Mouse (Mus musculus) stomach, embryonic 16.5 days (tissue): ENCODE results near the gene Tial1. TPM values are rescaled to one million over a fixed set of nuclear protein-coding genes. Genes with fewer than 3 reads are reported as not detected.
A peak's percentile ranks its signal among the peaks of the same experiment; 100 is the strongest.

Source experiments
- ATAC-seq: fragments of 200-750 bp; cut with Nextera tagmentation; 2 replicates; pipeline ENCODE4 v1.8.0; 2017; ENCODE audit warnings: moderate number of reproducible peaks, moderate TSS enrichment; ENCODE audit not compliant: insufficient read depth, low FRiP score
- H3K27ac ChIP-seq: fragments of 300-500 bp; sonication (generic); 2 replicates; pipeline ENCODE4 v1.5.1; 2014; ENCODE audit warnings: low read length
- H3K27me3 ChIP-seq: fragments of 300-500 bp; sonication (generic); 2 replicates; pipeline ENCODE4 v1.6.1; 2014; ENCODE audit warnings: low read length, control low read depth, mixed read lengths; ENCODE audit not compliant: control insufficient read depth, insufficient read depth
- H3K36me3 ChIP-seq: fragments of 300-500 bp; sonication (generic); 2 replicates; pipeline ENCODE4 v1.6.1; 2014; ENCODE audit warnings: low read length; ENCODE audit not compliant: control insufficient read depth, insufficient read depth
- H3K4me1 ChIP-seq: fragments of 300-500 bp; sonication (generic); 2 replicates; pipeline ENCODE4 v1.6.1; 2014; ENCODE audit warnings: low read length, control low read depth, mixed read lengths; ENCODE audit not compliant: control insufficient read depth, insufficient read depth
- H3K4me2 ChIP-seq: fragments of 300-500 bp; sonication (generic); 2 replicates; pipeline ENCODE4 v1.6.1; 2014; ENCODE audit warnings: low read depth, low read length, mixed read lengths
- H3K4me3 ChIP-seq: fragments of 300-500 bp; sonication (generic); replicated peaks from 2 replicates; pipeline ENCODE4 v1.5.1; 2014; ENCODE audit warnings: mild to moderate bottlenecking, low read length
- H3K9ac ChIP-seq: fragments of 300-500 bp; sonication (generic); 2 replicates; pipeline ENCODE4 v1.6.1; 2014; ENCODE audit warnings: low read length
- H3K9me3 ChIP-seq: fragments of 300-500 bp; sonication (generic); replicated peaks from 2 replicates; pipeline ENCODE4 v1.6.1; 2016; ENCODE audit warnings: low read length, control low read depth; ENCODE audit not compliant: control insufficient read depth
- whole genome bisulfite sequencing: fragments of 180-500 bp; shearing (Covaris S2); extraction: QIAGEN DNeasy Blood & Tissue Kit; methylation state at CpG from one replicate; pipeline ENCODE4 v1.1.7; 2014; 5-methylcytosine and 5-hydroxymethylcytosine counted together
- polyA plus RNA-seq: library from polyadenylated mRNA; unstranded; fragments of >200 nt; fragmentation: Nextera tagmentation; extraction: Ambion mirVana; gene quantifications from 2 replicates; pipeline ENCODE4 v1.2.1, GENCODE M21; 2015

Gene Tial1
- polyA plus RNA-seq, 1 experiment from 2014 or later = 24.4 TPM

DNA sequence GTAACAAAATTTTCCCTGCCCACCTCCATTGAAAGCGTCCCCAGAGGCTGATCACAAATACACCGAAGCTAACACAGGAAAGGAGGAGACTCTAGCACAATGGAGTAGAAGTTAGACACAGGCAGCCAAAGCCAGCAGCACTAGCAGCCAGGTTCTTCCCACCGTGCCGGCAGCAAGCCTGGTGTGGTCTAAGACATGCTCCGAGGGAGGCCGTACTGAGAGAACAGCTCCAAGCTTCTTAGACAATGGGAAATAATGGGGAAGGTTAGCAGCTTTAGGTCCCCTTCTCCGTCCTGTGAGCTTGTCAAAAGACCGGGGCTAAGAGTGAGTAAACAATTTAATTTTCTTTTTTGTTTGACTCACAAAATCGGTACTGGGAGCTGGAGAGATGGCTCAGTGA, 41.8 kb downstream of the Tial1 start:
- no peaks in the 10 kb centered on the region for H3K36me3 ChIP-seq
- H3K4me2 ChIP-seq = no peak overlapping the region
- peaks cover 7% of the 10 kb centered on the region for H3K4me1 ChIP-seq
- H3K9me3 ChIP-seq = no peaks in the 10 kb centered on the region
- no peak overlapping the region for H3K9ac ChIP-seq
- no peak for ATAC-seq
- no peak overlapping the region for H3K27ac ChIP-seq
- peaks cover 40% of the 10 kb centered on the region for H3K27me3 ChIP-seq
- 20% methylated on average over 9 of the region's 9 CpGs for WGBS
- no peak overlapping the region for H3K4me3 ChIP-seq

DNA sequence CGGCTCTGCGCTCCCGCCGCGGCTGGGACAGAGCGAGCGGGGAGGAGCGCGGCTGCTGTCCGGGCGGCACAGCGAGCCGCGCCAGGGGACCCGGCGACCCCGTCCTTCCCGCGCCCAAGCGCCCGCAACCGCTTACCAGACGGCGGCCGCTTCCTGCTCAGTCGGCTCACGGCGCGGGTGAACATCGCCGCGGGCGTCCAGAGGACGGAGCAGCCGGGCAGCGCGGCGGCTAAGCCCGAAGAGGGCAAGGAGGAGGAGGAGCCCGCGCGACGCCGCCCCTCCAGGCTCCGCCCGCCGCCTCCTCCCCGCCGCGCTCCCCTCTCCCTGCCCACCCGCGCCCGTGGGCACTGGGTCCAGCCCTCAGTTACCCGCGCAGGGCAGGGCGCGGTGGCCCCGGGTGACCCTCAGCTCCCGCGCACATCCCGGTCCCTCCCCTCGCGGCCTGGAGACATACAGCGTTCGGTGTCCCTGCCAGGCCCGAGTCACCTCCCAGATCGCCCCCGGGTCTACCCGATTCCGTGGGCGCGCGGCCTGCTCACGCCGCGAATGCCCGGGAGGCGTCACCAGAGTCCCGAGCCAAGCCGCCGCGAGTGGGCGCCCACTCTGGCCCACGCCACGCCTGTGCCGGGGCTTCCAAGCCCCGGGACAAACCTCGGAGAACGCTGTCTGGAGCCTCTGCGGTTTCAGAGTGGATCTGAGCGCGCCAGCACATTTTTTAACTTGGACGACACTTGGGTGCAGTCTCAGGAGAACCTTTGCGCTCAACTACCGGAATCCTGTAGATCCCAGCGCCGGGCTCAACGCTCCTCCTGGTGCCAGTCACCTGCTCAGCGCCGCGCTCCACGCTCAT, 43.4 kb downstream of the Tial1 start, which contains the start of gene Rgs10:
TSS of gene Rgs10 (minus strand) at position 829 of the 850 bp plus-strand sequence.
- peak within 1 kb of the TSS; percentile 71 for H3K4me3 ChIP-seq
- peaks cover 40% of the 10 kb centered on the region for H3K27me3 ChIP-seq
- peak within 1 kb of the TSS; percentile 74 for H3K9ac ChIP-seq
- H3K27ac ChIP-seq = no peak within 1 kb of the TSS
- peak within 1 kb of the TSS; percentile 99 for H3K4me2 ChIP-seq
- H3K9me3 ChIP-seq = no peaks in the 10 kb centered on the region
- WGBS = under 1% methylated on average over 95 of the region's 102 CpGs
- H3K36me3 ChIP-seq = no peaks in the 10 kb centered on the region
- H3K4me1 ChIP-seq = peaks cover 7% of the 10 kb centered on the region
- ATAC-seq = peak; percentile 86

DNA sequence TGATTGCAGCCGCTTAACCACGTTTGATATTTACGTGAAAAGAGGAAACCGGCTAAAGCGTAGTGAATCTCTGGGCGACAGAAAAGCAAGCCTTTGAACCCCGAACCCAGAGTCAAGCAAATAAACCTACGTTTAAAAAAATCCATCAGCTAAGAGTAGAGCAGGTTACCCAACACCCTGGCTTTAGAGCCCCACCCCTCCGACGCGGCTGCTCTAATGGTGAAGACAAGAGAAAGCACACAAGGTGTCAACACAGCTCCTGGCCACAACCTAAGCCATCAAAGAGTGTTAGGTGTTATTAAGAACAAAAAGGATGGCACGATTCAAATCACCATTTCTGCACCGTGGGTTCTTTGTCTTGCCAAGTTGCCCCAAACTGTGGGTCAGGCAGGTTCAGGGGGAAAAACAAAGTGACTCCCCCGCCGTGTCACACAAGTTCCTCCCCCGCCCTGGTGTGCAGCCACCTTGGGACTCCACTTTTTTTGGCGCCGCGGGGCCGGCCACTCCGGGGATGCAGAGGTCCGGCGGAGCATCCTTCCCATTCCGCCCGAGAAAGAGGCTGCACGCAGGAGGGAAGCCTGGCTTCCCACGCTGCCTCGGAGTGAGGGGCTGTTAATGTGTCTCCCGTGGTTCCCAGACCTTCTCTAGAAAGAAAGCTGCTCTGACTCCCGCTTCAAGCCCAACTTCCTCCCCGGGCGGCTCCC, 44.1 kb downstream of the Tial1 start:
- no peaks in the 10 kb centered on the region for H3K9me3 ChIP-seq
- H3K36me3 ChIP-seq = no peaks in the 10 kb centered on the region
- WGBS = 3% methylated on average over 32 of the region's 32 CpGs
- H3K4me3 ChIP-seq = peak overlapping the region; percentile 71
- H3K27me3 ChIP-seq = peaks cover 40% of the 10 kb centered on the region
- H3K4me1 ChIP-seq = peaks cover 7% of the 10 kb centered on the region
- no peak for ATAC-seq
- H3K4me2 ChIP-seq = peak overlapping the region; percentile 99
- H3K9ac ChIP-seq = peak overlapping the region; percentile 74
- H3K27ac ChIP-seq = no peak overlapping the region

DNA sequence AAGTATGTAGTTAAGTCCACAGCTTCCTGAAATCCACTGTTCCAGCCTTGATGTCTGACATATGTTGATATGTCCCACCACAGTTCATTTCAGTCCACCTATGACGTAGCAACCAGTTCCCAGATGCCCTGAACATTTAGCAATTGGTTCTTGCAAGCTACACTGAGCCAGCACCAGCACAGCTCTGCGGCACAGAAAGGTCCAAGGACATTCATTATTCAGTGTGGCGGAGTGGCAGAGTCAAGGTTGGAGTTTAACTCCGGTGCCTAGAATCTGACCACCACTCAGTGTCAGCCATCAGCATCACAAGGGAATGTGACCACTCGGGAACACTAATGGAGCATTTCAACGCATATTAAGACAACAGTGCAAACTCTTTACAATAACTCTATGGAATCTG, 44.9 kb downstream of the Tial1 start:
- H3K27me3 ChIP-seq = peaks cover 40% of the 10 kb centered on the region
- H3K4me3 ChIP-seq = peak overlapping the region; percentile 71
- no peaks in the 10 kb centered on the region for H3K9me3 ChIP-seq
- no peaks in the 10 kb centered on the region for H3K36me3 ChIP-seq
- WGBS = 56% methylated on average over 6 of the region's 6 CpGs
- no peak overlapping the region for H3K27ac ChIP-seq
- peaks cover 7% of the 10 kb centered on the region for H3K4me1 ChIP-seq
- peak overlapping the region; percentile 99 for H3K4me2 ChIP-seq
- ATAC-seq = no peak
- no peak overlapping the region for H3K9ac ChIP-seq

DNA sequence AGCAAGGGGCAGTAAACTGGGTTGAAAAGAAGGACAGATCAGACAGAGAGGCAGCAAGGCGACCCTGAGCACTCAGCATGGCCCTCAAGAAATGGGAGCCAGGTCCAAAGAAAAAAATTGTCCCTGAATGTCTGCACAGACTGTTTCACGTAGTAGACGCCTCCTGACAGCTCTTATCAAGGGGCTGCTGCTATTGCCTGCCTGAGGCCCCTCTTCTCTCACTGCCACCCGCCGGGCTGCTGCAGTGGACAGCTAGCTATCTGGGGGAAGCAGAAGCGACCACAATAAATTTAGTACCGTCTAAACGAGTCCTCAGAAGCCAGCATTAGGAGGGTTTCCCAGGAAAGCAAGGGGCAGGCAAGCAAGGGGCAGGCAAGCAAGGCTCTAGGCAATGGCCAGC, 47.1 kb downstream of the Tial1 start:
- ATAC-seq = no peak
- H3K4me3 ChIP-seq = no peak overlapping the region
- H3K4me1 ChIP-seq = peaks cover 7% of the 10 kb centered on the region
- no peaks in the 10 kb centered on the region for H3K36me3 ChIP-seq
- H3K9ac ChIP-seq = no peak overlapping the region
- H3K4me2 ChIP-seq = no peak overlapping the region
- H3K9me3 ChIP-seq = no peaks in the 10 kb centered on the region
- no peak overlapping the region for H3K27ac ChIP-seq
- H3K27me3 ChIP-seq = peaks cover 27% of the 10 kb centered on the region
- 54% methylated on average over 8 of the region's 8 CpGs for WGBS

DNA sequence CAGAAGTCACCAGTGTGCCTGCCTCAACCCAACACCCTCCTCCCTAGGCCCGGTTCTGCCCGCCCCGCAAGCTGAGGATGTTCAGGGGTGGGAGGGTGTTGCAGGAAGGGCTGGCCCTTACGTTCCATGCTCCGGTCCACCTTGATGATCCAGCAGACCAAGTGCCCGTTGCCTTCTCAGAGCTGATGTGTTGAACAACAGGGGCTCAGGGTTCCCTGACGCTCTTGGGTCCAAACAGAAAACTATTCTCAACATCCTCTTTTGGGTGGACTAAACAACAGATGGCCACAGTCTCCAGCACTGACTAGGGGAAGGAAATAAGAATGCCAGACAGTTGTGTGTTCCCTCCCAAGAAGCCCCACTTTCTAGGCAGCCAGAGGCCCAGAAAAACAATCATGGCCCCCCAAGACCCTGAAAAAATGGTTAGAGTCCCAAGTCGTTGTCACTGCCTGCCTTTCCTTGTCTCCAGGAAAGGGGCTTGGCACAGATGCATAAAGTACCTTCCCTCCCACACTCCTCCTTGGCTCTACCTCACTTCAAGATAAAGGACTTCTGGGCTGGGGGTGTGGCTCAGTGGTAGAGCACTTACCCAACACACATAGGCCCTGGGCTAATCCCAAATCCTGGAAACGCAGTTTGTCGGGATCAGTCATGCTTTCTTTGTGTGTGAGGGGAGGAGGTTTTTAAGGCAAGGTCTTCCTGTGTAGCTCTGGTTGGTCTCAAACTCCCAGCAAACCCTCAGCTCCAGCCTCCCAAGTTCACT, 49.3 kb downstream of the Tial1 start:
- Histone ChIP-seq H3K27me3 (peaks cover 17% of the 10 kb centered on the region), H3K4me3 (no peak overlapping the region), H3K27ac (no peak overlapping the region), H3K36me3 (no peaks in the 10 kb centered on the region), H3K4me2 (no peak overlapping the region), H3K9ac (no peak overlapping the region; the same call in 1 of the 2 replicates), H3K4me1 (peaks cover 4% of the 10 kb centered on the region), H3K9me3 (no peaks in the 10 kb centered on the region)
- ATAC-seq = no peak
- WGBS = 70% methylated on average over 10 of the region's 10 CpGs

DNA sequence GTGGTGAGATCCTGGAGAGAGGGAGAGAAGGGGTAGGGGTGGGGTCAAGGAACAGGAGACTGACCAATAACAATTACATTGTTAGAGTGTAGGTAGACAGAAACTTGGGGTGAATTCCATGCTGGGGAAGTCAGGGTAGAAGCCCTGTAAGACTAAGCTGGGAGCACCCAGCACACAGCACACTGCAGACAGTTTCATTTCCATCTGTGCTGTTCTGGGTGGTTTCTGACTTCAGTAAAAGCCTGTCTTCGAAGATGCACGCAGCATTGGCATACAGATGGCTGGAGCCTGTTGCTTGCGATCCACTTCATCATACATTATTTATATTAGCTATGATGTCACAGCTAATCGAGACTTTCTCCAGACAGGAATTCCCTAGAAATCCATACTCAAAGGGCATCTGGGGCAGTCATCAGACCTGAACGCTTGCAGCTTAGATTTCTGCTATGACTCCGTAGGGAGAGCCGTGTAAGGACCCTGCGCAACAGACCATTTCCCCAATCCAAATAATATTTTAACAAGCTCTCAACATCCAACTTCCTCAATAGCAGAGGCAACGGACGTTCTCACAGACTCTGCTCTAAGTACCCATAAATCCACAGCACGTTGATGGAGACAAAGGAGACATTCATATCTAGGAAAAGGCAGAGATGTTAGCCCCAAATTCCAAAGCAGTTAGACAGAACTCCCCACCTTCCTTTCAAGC, 50.7 kb downstream of the Tial1 start:
- Histone ChIP-seq H3K4me1 (no peaks in the 10 kb centered on the region), H3K4me2 (no peak overlapping the region), H3K27me3 (peaks cover 5% of the 10 kb centered on the region), H3K9me3 (no peaks in the 10 kb centered on the region), H3K36me3 (no peaks in the 10 kb centered on the region), H3K4me3 (no peak overlapping the region), H3K27ac (no peak overlapping the region), H3K9ac (no peak overlapping the region)
- no peak for ATAC-seq
- 49% methylated on average over 11 of the region's 11 CpGs for WGBS

DNA sequence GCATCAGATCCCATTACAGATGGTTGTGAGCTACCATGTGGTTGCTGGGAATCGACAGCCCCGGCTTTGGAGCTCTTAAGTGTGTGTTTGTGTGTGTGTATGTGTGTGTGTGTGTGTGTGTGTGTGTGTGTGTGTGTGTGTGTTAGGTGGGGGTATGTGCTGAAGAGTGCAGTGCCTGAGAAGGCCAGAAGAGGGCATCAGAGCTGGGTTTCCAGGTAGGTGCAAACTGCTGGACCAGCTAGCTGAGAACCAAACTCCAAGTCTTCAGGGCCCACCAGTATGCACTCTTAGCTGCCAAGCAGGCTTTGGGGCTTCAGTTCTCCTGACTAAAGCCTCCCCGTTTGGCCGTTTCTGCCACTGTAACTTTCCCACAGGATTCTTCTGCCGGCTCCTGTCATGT, 53.3 kb downstream of the Tial1 start:
- H3K27me3 ChIP-seq = no peaks in the 10 kb centered on the region
- H3K9me3 ChIP-seq = no peaks in the 10 kb centered on the region
- ATAC-seq = no peak
- H3K4me3 ChIP-seq = no peak overlapping the region
- H3K4me2 ChIP-seq = no peak overlapping the region
- H3K27ac ChIP-seq = no peak overlapping the region
- H3K36me3 ChIP-seq = no peaks in the 10 kb centered on the region
- 85% methylated on average over 5 of the region's 5 CpGs for WGBS
- H3K4me1 ChIP-seq = peaks cover 7% of the 10 kb centered on the region
- no peak overlapping the region for H3K9ac ChIP-seq
